23 mouse cellular contexts compared by ENCODE assay signal in the genomic region with DNA sequence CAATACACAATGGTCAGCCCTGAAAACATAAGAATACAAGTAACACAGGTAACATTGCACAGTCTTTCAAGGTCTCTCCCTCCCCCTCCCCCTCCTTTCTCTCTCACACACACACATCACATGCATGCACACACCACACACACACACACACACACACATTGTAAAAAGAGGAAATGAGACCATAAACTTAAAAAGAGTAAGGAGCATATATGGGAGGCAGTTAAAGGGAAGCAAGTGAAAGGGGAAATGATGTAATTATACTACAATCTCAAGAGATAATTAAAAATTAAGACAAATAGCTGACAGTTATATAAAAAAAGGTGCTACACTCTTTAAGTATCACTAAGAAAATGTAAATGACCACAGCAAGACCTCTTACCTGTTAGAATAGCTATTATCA.
"Had no signal": no experiment of that assay in that cellular context is flagged by ENCODE, and none has a peak within 500 bp of the region (broad histone marks: within the 10 kb centered on the region; RNA-seq: fewer than 3 reads in every experiment).

No protein-coding gene starts in this region.

- H3K27me3 ChIP-seq: limb, embryonic 13.5 days; liver, embryonic 12.5 days; liver, embryonic 15.5 days; lung, embryonic 15.5 days; megakaryocyte, embryonic 14.5 days; midbrain, embryonic 13.5 days; neural tube, embryonic 13.5 days had no signal

- H3K4me2 ChIP-seq: limb, embryonic 13.5 days; liver, embryonic 12.5 days; liver, embryonic 15.5 days; lung, embryonic 15.5 days; midbrain, embryonic 13.5 days; neural tube, embryonic 13.5 days had no signal

- H3K4me3 ChIP-seq: layer of hippocampus, adult 2 months; limb, embryonic 10.5 days; limb, embryonic 13.5 days; liver, embryonic 12.5 days; liver, embryonic 15.5 days; lung, embryonic 15.5 days; megakaryocyte, embryonic 14.5 days; midbrain, embryonic 10.5 days; midbrain, embryonic 13.5 days; myocyte; neural tube, embryonic 13.5 days had no signal

- H3K9ac ChIP-seq: limb, embryonic 13.5 days; liver, embryonic 12.5 days; liver, embryonic 15.5 days; lung, embryonic 15.5 days; midbrain, embryonic 13.5 days; neural tube, embryonic 13.5 days had no signal

- H3K27ac ChIP-seq: layer of hippocampus, adult 2 months; limb, embryonic 10.5 days; limb, embryonic 13.5 days; liver, embryonic 12.5 days; liver, embryonic 15.5 days; lung, embryonic 15.5 days; midbrain, embryonic 10.5 days; midbrain, embryonic 13.5 days; neural tube, embryonic 13.5 days; stomach, postnatal 0 days had no signal

- H3K9me3 ChIP-seq: limb, embryonic 10.5 days; limb, embryonic 13.5 days; liver, embryonic 12.5 days; liver, embryonic 15.5 days; lung, embryonic 15.5 days; megakaryocyte, embryonic 14.5 days; midbrain, embryonic 10.5 days; midbrain, embryonic 13.5 days; neural tube, embryonic 13.5 days had no signal

- H3K4me1 ChIP-seq: limb, embryonic 10.5 days; limb, embryonic 13.5 days; liver, embryonic 12.5 days; liver, embryonic 15.5 days; lung, embryonic 15.5 days; megakaryocyte, embryonic 14.5 days; midbrain, embryonic 13.5 days; neural tube, embryonic 13.5 days had no signal

- DNase-seq: kidney, adult 8-10 months; kidney, postnatal 14 days; layer of hippocampus, adult 9-11 months; liver; lung, adult 18-20 months; lung, postnatal 10 days; lung, postnatal 36 days; thymus, adult 2 months; thymus, postnatal 14 days; thymus, postnatal 4 days had no signal

- ATAC-seq: liver, embryonic 12.5 days; midbrain, embryonic 13.5 days; midbrain, embryonic 16.5 days had no signal

- H3K36me3 ChIP-seq: limb, embryonic 10.5 days; limb, embryonic 13.5 days; liver, embryonic 12.5 days; liver, embryonic 15.5 days; lung, embryonic 15.5 days; midbrain, embryonic 10.5 days; midbrain, embryonic 13.5 days; neural tube, embryonic 13.5 days had no signal
